Mouse (Mus musculus) thymus, postnatal 25 days (tissue): Measurements from ENCODE around the gene Adamtsl5.

Experiments
- DNase-seq: peaks from one replicate; pipeline ENCODE4 v3.0.0; 2022

Gene Adamtsl5

GRCm38 (mm10) chr10:80341491-80342304, 6.5 kb downstream of the Adamtsl5 start:
- DNase-seq = no peak

GRCm38 (mm10) chr10:80341026-80341425, 7.2 kb downstream of the Adamtsl5 start:
- DNase-seq = no peak

GRCm38 (mm10) chr10:80339941-80340750, 8.1 kb downstream of the Adamtsl5 start:
- DNase-seq = peak; percentile 83

GRCm38 (mm10) chr10:80336263-80336662, 11.9 kb downstream of the Adamtsl5 start:
- no peak for DNase-seq

GRCm38 (mm10) chr10:80332525-80332989, 15.7 kb downstream of the Adamtsl5 start:
- no peak for DNase-seq

GRCm38 (mm10) chr10:80331636-80332524, 16.3 kb downstream of the Adamtsl5 start:
- no peak for DNase-seq

- DNase-seq = no peak
Observed at GRCm38 (mm10) chr10:80330888-80331287, 17.3 kb downstream of the Adamtsl5 start.

GRCm38 (mm10) chr10:80330084-80330483, 18.1 kb downstream of the Adamtsl5 start:
- DNase-seq = no peak

- peak; percentile 71 for DNase-seq
Observed at GRCm38 (mm10) chr10:80329273-80330081, 18.7 kb downstream of the Adamtsl5 start, which contains the start of the genes Pcsk4 and Reep6. Pcsk4 (minus strand) TSS chr10:80329498. Reep6 (plus strand) TSS chr10:80329953.

GRCm38 (mm10) chr10:80325045-80325444, 23.2 kb downstream of the Adamtsl5 start:
- DNase-seq = no peak

- DNase-seq = no peak
Observed at GRCm38 (mm10) chr10:80324120-80325037, 23.8 kb downstream of the Adamtsl5 start.

GRCm38 (mm10) chr10:80323261-80324119, 24.7 kb downstream of the Adamtsl5 start:
- peak; percentile 56 for DNase-seq

GRCm38 (mm10) chr10:80322811-80323211, 25.4 kb downstream of the Adamtsl5 start:
- peak; percentile 32 for DNase-seq

- no peak for DNase-seq
Observed at GRCm38 (mm10) chr10:80321670-80322581, 26.3 kb downstream of the Adamtsl5 start.

- no peak for DNase-seq
Observed at GRCm38 (mm10) chr10:80321014-80321669, 27.1 kb downstream of the Adamtsl5 start.

- DNase-seq = peak; percentile 89
Observed at GRCm38 (mm10) chr10:80320340-80320760, 27.9 kb downstream of the Adamtsl5 start, which contains the start of gene 2310011J03Rik. 2310011J03Rik (minus strand) TSS chr10:80320537.

GRCm38 (mm10) chr10:80317011-80317410, 31.2 kb downstream of the Adamtsl5 start:
- no peak for DNase-seq

- no peak for DNase-seq
Observed at GRCm38 (mm10) chr10:80316359-80316781, 31.8 kb downstream of the Adamtsl5 start.
